Mouse (Mus musculus) NIH3T3 (cell line): Measurements from ENCODE around the gene Otof.

Experiments
- DNase-seq: peaks from one replicate; pipeline ENCODE4 v3.0.0-alpha.2; 2012; ENCODE audit warnings: low read depth

The Otof gene

DNA sequence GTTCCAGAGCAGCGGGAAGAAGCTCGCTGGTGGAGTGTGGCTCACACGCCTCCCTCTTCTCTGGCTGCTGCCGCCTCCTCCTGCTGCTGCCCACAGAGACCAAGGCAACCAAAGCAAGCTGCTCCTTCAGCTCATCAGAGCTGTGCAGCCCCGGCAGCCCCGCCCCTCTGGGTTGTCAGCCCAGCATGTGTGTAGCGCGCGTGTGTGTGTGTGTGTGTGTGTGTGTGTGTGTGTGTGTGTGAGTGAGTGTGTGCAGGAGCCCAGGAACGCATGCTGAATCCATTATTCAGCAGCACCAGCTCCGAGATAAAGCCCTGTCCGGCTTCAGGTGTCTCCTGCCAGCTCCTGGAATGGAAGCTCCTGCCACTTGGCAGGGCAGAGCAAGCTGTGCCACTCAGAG, at the start of gene Otof:
Gene Otof (minus strand): TSS at position 112 of the 400 bp plus-strand sequence.
- DNase-seq: peak; percentile 64

DNA sequence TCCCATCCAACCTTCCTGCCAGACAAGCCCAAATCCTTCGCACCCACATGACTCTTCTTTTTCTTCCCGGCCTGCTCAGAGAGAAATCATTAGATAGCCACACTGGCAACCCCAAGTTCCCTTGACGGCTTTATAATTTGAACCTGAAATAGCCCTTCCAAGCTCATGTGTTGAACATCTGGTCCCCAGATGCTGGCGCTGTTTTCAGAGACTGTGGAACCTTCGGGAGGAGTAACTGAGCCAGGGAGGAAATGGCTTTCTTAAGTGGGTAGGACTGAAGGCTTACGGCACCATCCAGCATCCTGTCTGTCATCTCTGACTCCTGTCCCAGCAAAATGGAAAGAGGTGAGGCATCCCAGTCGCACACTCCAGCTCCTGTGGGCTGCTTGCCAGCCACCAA, 35.6 kb upstream of the Otof start:
- peak; percentile 47 for DNase-seq

DNA sequence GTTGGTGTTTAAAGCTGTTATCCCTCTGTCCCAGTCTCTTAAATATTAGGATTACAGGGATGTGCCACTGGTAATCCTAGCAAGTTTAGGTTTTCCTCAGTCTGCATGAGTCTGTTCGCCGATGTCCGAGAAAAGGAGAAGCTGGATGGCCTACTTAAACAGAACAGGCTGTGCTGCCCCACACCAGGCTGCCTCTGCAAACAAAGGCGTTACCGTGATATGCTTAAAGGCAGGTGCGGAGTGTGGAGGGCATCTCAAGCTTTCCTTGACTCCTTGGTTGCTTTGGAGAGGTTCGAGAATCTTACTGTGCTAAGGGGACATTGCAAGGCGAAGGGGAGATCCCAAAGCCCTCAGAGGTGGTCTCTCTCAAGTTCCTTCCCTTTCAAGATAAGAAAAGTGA, 35.1 kb upstream of the Otof start:
- no peak for DNase-seq

DNA sequence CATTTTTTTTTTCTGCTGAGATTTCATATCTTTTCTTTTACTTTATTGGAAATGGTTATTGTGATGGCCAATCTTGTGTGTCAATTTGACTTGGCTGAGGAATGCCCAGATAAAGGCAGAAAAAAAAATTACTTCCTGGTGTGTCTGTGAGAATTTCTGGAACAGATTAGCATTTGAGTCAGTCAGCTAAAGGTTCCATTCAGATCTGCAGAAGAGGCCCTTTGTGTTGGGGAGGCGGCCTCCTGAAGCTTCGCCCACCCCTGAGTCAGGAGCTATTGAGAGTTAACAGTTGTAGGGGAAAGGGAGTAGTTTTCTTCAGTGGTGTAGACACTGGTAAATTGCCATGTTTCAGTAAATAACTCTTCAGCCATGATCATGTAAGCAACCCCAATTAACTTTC, 33.6 kb upstream of the Otof start:
- DNase-seq: peak; percentile 62

DNA sequence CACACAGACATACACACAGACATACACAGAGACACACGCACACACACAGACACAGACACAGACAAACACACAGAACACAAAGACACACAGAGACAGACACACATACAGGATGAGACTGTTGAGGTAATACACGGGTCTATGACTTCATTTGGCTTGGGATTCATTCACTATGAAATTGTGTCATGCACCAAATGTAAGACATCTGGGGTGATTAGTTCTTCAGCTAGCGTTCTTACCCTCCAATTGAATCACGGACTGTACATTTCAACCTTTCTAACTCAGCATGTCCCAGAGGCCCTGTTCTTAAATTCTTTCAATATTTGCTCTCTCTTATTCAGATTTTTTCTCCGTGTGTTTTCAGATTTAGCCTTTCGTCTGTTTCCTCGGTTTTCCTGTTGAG, 32.9 kb upstream of the Otof start:
- peak; percentile 70 for DNase-seq

DNA sequence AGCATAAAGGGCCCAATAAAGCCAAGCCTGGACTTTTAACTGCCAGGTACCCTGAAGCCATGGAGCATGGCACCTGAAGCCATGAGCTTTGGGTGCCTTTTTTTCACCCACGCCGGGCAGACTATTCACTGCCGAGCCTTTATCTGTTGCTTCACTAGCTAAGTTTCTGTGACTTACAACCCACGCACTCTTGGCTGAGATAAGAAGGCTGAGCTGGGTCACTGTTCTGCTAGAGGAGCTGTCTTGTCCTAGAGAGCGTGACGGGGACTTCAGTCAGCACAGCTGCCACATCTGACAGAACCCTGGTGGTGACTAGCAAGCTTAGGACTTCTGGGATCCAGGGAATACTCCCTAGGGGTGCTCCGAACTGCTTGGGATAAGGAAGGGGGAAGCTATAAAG, 32.0 kb upstream of the Otof start:
- no peak for DNase-seq

DNA sequence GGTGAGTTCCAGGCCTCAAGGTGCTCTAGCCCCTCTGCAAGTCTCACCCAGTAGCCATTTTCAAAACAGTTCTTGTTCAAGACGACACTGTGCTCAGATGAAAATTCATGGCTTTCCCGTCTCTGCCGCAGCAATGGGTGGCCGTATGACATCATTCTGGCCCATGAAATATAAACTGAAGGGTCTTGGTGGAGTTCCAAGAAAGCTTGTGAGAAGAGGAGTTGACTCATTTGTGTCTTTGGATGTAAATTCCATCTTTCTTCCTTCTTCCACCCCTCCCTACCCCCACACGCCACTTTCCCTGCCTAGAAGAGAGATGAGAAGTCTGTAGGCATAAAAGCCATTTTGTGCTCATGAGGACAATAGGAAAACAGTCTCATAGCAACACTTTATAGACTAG, 29.1 kb upstream of the Otof start:
- peak; percentile 75 for DNase-seq

DNA sequence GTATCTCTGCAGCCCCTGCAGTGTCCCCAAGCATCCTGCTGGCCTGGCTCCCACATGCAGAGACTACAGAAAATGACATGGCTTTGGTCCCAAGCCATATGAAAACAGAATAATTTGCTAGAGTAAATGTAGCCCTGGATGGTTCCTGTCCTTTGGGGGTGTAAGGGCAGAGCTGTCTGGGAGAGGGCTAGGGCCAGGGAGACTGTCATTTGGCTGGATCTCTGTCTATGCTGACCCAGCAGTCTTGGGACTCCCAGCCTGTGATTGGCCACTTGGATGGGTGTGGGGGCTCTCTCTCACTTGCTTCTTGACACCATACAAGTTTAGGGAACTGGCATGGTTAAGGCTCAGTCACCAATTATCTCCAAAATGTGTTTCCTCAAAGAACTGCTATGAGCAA, 28.5 kb upstream of the Otof start:
- DNase-seq: no peak

DNA sequence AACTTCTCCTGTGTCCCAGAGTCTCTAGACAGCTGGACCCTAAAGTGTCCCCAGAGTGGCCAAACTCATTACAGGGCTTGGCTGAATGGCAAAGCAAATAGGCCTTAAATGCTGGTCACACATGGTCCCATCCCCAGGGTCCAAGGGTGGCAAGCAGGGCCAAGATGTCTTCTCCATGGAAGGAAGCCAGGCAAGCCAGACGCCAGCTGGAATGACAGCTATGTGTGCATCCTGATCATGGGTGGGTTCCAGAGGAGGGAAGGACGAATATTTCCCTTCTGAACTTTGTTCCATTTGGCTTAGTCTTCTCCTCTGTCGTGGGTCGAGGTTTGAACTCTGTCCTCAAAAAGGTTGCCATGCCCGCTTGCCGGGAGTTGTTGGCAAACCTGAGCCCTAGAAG, 23.4 kb upstream of the Otof start:
- DNase-seq: no peak

DNA sequence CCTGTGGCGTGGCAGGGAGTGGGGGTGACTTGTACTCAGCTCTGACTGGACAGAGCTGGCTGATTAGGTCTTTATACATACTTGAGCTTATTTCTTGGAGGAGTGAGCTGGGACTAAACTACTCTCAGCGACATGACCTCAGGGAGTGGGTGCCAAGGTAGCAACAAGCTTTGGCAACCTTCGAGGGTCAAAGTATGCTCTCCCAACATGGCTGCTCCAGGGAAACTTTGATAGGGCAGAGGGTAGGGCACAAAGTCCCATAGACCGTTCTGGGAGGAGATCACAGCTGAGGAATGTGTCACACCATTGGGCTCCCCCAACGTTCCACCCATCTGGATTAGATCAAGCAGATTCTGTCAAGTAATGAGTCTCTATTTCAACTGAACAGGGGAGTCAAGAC, 22.9 kb upstream of the Otof start:
- DNase-seq: no peak

DNA sequence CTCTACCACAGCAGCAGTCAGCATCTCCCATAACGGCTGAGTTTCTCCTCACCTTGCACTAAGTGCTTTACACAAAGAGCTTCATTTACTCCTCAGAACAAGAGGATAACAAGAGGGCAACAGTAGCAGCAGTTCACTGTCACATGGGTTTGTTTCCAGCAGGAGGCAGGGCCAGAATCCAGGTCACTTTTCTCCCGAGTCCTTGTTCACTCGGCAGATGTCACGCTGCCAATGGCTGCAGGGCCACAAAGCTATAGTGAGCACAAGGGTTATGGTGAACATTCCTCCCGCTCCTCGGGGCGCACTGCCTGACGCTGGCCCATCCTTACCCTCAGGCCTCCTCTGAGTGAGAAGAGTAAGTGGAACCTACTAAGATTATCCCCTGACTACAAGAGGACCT, 21.8 kb upstream of the Otof start:
- no peak for DNase-seq

DNA sequence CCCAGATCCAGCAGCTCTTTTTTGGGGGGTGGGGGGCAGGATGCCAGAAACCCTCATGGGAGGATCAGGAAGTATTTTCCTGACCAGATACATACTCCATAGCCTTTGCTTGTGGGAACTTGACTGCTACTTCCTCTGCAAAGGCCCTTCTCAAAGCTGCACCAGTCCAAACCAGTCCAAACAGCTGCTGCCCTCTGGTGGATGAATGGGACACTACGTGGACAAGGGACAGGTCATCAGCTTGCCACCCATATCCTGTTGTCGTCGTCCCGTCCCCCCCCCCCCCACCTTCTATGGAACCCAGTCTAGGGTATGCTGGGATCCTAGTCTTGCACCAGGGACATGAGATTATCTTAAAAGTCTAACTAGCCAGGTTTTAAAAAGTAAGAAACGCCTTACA, 20.6 kb upstream of the Otof start:
- DNase-seq: peak; percentile 80

DNA sequence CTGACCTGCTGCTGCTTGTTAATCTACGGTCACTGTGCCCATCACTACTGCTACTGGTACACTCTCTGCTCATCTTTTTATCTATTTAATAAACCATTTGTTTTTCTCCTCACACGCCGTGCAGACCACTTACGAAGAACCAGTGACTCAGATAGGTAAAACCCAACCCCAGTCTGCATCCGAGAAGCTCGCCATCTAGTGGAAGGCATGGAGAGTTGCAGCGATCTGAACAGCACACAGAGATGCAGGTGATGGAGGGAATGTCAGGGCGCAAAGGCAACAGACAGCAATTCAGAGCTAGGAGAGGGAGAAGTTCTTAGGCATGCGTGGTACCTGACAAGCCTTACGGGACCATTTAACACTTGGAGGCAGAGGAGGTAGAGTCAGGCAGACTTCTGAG, 14.8 kb upstream of the Otof start:
- DNase-seq: peak; percentile 36

DNA sequence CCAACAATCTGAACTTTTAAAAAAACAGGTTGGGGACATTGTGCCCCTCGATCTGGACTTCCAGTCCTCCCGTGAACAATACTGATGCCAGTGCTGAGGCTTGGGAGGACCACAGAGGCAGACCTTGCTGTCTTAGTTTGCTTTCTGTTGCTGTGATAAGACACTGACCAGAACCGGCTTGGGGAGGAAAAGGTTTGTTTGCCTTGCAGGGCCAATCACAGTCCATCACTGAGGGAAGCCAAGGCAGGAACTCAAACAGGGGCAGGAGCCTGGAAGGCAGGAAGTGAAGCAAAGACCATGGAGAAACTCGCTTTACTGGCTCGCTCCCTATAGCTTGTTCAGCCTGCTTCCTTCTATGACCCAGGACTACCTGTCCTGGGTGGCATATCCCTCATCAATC, 10.4 kb upstream of the Otof start:
- no peak for DNase-seq

DNA sequence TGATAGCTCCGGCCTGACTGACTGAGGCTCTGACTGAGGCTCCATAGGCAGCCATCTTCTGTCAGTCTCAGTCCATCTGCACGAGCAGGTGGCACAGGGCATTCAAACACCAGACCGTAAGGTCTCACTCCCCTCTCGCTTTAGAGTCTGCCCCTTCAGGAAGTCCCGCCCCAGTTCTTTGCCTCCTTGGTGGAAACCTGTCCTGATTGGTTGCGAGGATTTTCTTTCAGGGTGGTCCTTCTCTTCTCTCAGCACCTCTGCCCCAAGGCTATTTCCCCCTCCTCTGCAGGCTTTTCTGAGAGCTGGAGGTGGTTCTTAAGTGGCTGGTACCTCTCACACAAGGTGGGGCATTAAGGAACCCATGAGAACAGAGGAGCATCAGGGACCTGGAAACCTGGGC, 8.7 kb upstream of the Otof start:
- DNase-seq: no peak

DNA sequence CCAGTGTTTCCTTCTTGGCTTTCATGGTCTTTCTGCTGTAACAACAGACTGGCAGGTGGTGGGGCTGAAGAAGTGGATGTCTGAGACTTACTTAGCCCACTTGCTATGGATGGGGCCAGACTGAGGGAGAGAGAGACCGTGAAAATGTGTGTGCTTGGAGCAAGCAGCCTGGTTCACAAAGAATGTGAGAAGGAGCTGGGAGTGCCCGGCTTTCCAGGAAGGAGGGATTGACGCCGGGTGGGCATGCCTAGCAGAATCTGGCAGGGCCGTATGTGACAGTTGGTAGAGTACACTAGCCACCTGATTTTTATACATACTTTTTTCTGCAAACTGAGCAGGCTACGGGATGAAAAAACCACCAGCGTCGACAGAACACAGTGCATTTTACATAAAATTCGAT, 4.6 kb upstream of the Otof start:
- DNase-seq: no peak

DNA sequence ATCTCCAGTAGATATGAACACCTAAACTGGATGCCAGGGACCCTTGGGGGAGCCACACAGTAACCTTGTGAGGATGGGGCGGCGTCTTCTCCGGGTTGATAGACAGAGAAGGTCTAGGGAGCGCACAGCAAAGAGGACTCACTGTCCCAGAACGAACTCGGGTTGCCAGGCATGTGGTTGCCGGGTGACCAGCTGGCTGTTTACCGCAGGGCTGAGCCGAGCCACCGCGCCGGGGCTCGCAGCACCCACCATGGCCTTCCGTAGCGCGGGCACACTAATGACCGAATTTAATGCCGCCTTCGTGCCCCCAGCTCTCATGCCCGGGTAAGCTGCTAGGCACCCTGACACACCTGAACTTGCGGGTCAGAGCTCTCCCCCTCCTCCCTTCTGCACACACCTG, 4.1 kb upstream of the Otof start, which contains the start of gene 1700001C02Rik:
Gene 1700001C02Rik (plus strand): TSS at position 187 of the 400 bp plus-strand sequence.
- no peak for DNase-seq

DNA sequence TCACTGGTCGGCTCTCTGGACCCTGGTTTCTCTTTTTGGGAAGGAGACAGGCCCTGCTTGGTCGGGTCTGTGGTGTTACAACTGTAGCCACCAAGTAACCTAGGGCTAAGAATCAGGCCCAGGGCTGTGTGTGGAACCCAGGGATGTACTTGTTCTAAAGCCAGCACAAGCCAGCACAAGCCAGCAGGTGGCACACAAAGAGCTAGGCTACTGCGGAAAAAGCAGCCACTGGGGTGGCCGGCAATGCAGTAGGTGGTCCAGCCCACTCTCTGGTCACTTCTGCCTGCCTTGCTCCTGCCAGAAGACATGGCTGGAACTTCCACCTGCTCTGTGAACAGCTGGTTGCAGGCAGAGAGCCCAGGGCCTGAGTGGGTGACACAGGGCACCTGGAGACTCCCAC, 1.6 kb downstream of the Otof start:
- DNase-seq: peak; percentile 20

DNA sequence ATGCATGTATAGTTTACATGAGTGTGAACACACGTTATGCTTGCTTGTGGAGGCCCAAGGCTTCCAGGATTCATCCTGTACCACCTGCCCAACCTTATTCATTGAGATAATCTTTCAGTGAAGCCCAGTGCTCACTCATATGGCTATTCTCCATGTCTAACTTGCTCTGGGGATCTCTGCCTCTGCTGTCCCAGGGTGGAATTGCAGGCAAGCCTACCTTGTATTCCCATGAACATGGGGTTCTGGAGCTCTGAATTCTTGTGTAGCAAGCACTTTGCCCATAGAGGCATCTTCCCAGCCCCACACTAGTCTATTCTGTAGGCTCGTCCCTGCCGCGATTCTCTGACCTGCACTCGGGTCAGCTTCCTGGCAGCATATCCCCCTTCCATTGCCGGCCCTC, 5.7 kb downstream of the Otof start:
- peak; percentile 46 for DNase-seq

DNA sequence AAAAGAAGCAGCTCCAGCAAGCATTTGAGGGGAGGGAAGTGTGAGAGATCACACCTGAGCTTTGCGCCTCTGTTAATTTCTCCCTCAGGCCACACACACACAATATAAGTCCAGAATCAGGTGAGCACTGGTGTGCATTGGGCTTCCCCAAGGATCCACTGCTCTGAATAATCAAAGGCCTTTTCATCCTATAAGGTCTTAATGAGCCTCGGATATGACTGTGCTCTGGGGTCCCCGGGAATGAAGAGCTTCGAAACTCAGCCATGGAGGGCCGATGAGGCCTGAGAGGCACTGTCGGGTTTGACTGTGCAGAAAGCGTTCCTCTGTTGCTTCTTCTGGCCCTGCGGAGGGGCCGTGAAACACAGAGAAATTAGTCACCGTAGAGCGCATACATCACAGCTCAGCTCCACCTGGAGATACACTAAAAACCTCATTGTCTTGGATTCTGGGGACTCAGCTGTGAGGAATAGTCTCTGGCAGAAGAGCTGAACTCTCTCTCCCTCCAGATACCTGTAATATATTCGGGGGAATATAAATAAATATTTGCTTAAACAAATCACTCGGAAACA, 17.3 kb downstream of the Otof start:
- DNase-seq: no peak

DNA sequence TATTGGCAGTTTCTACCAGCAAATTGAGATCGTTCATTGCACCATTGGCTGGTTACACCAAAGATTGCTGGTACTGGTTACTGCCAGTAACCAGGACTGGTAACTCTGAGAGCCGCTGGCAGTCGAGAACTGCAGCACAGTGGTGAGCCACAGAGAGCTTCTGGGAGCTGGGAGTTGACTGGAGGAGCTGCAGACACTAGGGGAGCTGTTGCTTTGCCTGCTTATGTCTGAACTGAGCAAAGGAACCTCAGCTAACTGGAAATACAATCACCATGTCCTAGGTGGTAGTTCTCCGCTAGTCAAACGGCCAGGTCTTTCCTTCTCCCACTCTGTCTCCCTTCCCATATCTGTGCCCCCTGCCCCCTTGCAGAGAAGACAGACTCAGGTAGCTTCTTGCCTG, 19.5 kb downstream of the Otof start:
- peak; percentile 44 for DNase-seq

DNA sequence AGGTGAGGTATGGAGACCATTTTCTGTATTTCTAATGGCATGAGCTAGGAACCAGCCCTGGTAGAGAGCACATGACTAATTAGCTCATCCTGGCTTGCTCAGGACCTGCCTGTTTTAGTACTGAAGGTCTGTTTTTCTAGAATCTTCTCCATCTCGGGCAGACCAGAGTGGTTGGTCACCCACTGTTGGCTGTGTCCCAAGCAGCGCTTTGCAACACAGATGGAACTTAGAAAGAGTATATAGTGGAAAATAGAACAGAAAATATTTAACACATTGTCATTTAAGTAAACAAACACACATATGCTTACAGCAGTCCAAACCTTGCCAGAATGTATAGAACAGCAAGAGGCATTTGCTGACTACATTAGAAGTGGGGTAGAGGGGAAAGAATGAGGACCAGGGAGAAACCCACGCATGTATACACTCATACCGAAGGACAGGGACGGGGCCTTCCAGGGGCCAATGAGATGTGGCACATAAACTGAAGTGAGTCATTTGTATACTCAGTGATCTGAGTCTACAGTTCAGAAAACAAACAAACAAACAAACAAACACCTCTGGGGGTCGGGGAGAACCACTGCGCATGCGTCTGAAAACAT, 21.3 kb downstream of the Otof start:
- no peak for DNase-seq

DNA sequence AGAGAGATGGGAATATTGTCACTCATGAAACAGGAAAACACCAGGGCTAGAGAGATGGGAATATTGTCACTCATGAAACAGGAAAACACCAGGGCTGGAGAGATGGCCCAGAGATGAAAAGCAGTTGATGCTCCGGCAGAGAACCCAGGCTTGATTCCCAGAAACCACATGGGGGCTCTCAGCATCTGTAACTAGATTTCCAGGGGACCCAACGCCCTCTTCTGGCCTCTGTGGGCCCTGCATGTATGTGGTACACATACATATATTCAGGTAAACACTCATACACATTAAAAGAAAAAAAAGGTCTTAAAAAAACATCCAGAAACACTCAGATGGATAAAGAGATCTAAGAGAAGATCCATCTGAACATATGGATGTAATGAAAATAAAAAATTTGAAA, 22.8 kb downstream of the Otof start:
- no peak for DNase-seq

DNA sequence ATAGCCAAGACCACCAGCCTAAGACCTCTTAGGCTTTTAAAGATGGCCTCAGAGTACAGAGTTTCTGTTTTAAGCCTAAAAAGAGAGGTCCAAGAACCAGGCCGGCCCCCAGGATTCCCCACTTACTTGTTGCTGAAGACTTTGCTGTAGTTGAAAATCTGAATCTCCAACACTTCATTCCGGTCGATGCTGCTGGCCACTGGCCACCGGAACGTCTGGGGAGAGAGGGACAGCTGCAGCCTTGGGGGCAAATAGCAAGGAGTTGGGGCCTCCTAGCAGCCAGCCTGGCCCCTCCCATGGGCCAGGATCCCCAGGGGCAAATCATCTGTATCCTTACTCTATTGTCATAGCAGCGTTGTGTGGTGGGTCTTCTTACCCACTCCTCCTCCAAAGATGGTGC, 34.3 kb downstream of the Otof start:
- DNase-seq: no peak
